Mouse (Mus musculus) lung, postnatal 36 days (tissue): Measurements from ENCODE around the gene Cldn22.
"Not testable (repeated sequence)": the region's sequence is repeated elsewhere in the genome, so short reads cannot be mapped to it uniquely, and the experiment has no call there.

Source experiments
- DNase-seq: peaks from one replicate; pipeline ENCODE4 v3.0.0; 2022; ENCODE audit warnings: mixed read lengths

The Cldn22 gene

GRCm38 (mm10) chr8:47824182-47824581, at the start of gene Cldn22:
Cldn22 (plus strand) TSS chr8:47824482.
- DNase-seq: no peak

- no peak for DNase-seq
Observed at GRCm38 (mm10) chr8:47777415-47777814, 46.9 kb upstream of the Cldn22 start.

GRCm38 (mm10) chr8:47779589-47779988, 44.7 kb upstream of the Cldn22 start:
- DNase-seq: no peak

GRCm38 (mm10) chr8:47781881-47782280, 42.4 kb upstream of the Cldn22 start:
- DNase-seq: no peak

GRCm38 (mm10) chr8:47783544-47783943, 40.7 kb upstream of the Cldn22 start:
- DNase-seq: no peak

- DNase-seq: peak; percentile 7
Observed at GRCm38 (mm10) chr8:47783944-47784343, 40.3 kb upstream of the Cldn22 start.

GRCm38 (mm10) chr8:47784436-47784835, 39.8 kb upstream of the Cldn22 start:
- DNase-seq: peak; percentile 11

- DNase-seq: no peak
Observed at GRCm38 (mm10) chr8:47786323-47786722, 38.0 kb upstream of the Cldn22 start.

GRCm38 (mm10) chr8:47787705-47788104, 36.6 kb upstream of the Cldn22 start:
- DNase-seq: no peak

- DNase-seq: no peak
Observed at GRCm38 (mm10) chr8:47791986-47792385, 32.3 kb upstream of the Cldn22 start.

GRCm38 (mm10) chr8:47799438-47799837, 24.8 kb upstream of the Cldn22 start:
- no peak for DNase-seq

GRCm38 (mm10) chr8:47802349-47802748, 21.9 kb upstream of the Cldn22 start:
- DNase-seq: no peak

GRCm38 (mm10) chr8:47804262-47804661, 20.0 kb upstream of the Cldn22 start:
- no peak for DNase-seq

GRCm38 (mm10) chr8:47809970-47810665, 14.2 kb upstream of the Cldn22 start:
- no peak for DNase-seq

- no peak for DNase-seq
Observed at GRCm38 (mm10) chr8:47810666-47811015, 13.6 kb upstream of the Cldn22 start.

- no peak for DNase-seq
Observed at GRCm38 (mm10) chr8:47811221-47811620, 13.1 kb upstream of the Cldn22 start.

- DNase-seq: no peak
Observed at GRCm38 (mm10) chr8:47819034-47819433, 5.2 kb upstream of the Cldn22 start.

GRCm38 (mm10) chr8:47820914-47821772, 3.1 kb upstream of the Cldn22 start:
- DNase-seq: no peak

- no peak for DNase-seq
Observed at GRCm38 (mm10) chr8:47821843-47822242, 2.4 kb upstream of the Cldn22 start, which contains the start of gene Cldn24. Cldn24 (plus strand) TSS chr8:47822143.

GRCm38 (mm10) chr8:47822541-47822940, 1.7 kb upstream of the Cldn22 start:
- not testable (repeated sequence) for DNase-seq

GRCm38 (mm10) chr8:47823777-47824176, 505 bp upstream of the Cldn22 start:
- DNase-seq: peak; percentile 9

GRCm38 (mm10) chr8:47825596-47825995, 1.3 kb downstream of the Cldn22 start:
- no peak for DNase-seq

- no peak for DNase-seq
Observed at GRCm38 (mm10) chr8:47826911-47827310, 2.6 kb downstream of the Cldn22 start.

GRCm38 (mm10) chr8:47832616-47833015, 8.3 kb downstream of the Cldn22 start:
- DNase-seq: no peak
